Mouse (Mus musculus) ES-E14 (cell line): ENCODE measurements at regions not wholly inside any gene's neighbourhood (a gene's known extent, or its start where the extent isn't known, plus 50 kb on each side); places are given as distances from the start of the nearest gene placed in this dataset.

Experiments
- DNase-seq: peaks from one replicate; pipeline ENCODE4 v3.0.0-alpha.2; 2013; ENCODE audit warnings: low read depth, low spot score
- H3K27ac ChIP-seq: 2 replicates; pipeline ENCODE4 v1.5.1; 2012; ENCODE audit warnings: low read depth, mild to moderate bottlenecking, low read length, moderate library complexity, mixed read lengths; ENCODE audit not compliant: poor library complexity, insufficient read depth, severe bottlenecking
- H3K36me3 ChIP-seq: 2 replicates; pipeline ENCODE4 v1.6.1; 2012; ENCODE audit warnings: mild to moderate bottlenecking, low read length, moderate library complexity, mixed read lengths; ENCODE audit not compliant: control insufficient read depth, poor library complexity, insufficient read depth, severe bottlenecking
- H3K4me1 ChIP-seq, 2 experiments: fragments of 150-350 bp in 1 of 2; sonication (generic) in 1 of 2; 2 replicates each; pipeline ENCODE4 v1.6.1; 2012; ENCODE audit warnings: low read length in 2 of 2, mild to moderate bottlenecking in 1 of 2, mixed read lengths in 1 of 2; ENCODE audit not compliant: control insufficient read depth in 2 of 2, insufficient read depth in 2 of 2, poor library complexity in 1 of 2
- H3K4me3 ChIP-seq, 2 experiments: fragments of 150-350 bp in 1 of 2; sonication (generic) in 1 of 2; 2 replicates each; pipeline ENCODE4 v1.5.1; 2012; ENCODE audit warnings: low read length in 2 of 2, low read depth in 1 of 2, mild to moderate bottlenecking in 1 of 2, mixed read lengths in 1 of 2; ENCODE audit not compliant: insufficient read depth in 1 of 2, poor library complexity in 1 of 2, severe bottlenecking in 1 of 2
- H3K9ac ChIP-seq: 2 replicates; pipeline ENCODE4 v1.6.1; 2012; ENCODE audit warnings: low read depth, mild to moderate bottlenecking, low read length, mixed read lengths; ENCODE audit not compliant: poor library complexity, insufficient read depth, severe bottlenecking
- H3K9me3 ChIP-seq: fragments of 150-350 bp; sonication (generic); 2 replicates; pipeline ENCODE4 v1.6.1; 2012; ENCODE audit warnings: low read depth, mild to moderate bottlenecking, low read length; ENCODE audit not compliant: control insufficient read depth, insufficient read depth
- CHD2 ChIP-seq: IDR thresholded peaks from 2 replicates; pipeline ENCODE4 v1.6.1; 2014; ENCODE audit warnings: mild to moderate bottlenecking, low read depth, low read length, inconsistent platforms
- HCFC1 ChIP-seq: IDR thresholded peaks from 2 replicates; pipeline ENCODE4 v1.6.1; 2012; ENCODE audit warnings: low read length, inconsistent platforms, borderline replicate concordance; ENCODE audit not compliant: insufficient read depth
- MAFK ChIP-seq: IDR thresholded peaks from 2 replicates; pipeline ENCODE4 v1.6.1; 2014; ENCODE audit warnings: mild to moderate bottlenecking, low read depth, low read length, inconsistent platforms; ENCODE audit not compliant: insufficient read depth
- ZC3H11A ChIP-seq: IDR thresholded peaks from 2 replicates; pipeline ENCODE4 v1.6.1; 2012; ENCODE audit warnings: low read depth, mild to moderate bottlenecking, inconsistent platforms, low read length, borderline replicate concordance
- ZNF384 ChIP-seq: IDR thresholded peaks from 2 replicates; pipeline ENCODE4 v1.6.1; 2012; ENCODE audit warnings: low read depth, low read length, inconsistent platforms
- in situ Hi-C, 2 experiments: fragments of 600-800 bp; cut with MboI; formaldehyde crosslinking; loops; one replicate each; pipeline ENCODE4 v1.15.1; 2025; ENCODE audit warnings: low sequenced_read_pairs in 2 of 2, inconsistent platforms in 1 of 2; ENCODE audit not compliant: unreplicated experiment in 2 of 2

GRCm38 (mm10) chr9:87895526-87895925 is 164.5 kb upstream of the Tbx18 start:
- no peak overlapping the region for H3K4me3 ChIP-seq
- H3K36me3 ChIP-seq, result no peaks in the 10 kb centered on the region
- H3K27ac ChIP-seq, result no peak overlapping the region
- TF ChIP-seq ZNF384 (no peak), HCFC1 (no peak), CHD2 (no peak), MAFK (no peak), ZC3H11A (no peak)
- no peaks in the 10 kb centered on the region for H3K4me1 ChIP-seq
- no peak overlapping the region for H3K9ac ChIP-seq
- in situ Hi-C loops, result no loop called here
- no peaks in the 10 kb centered on the region for H3K9me3 ChIP-seq
- no peak for DNase-seq

DNA sequence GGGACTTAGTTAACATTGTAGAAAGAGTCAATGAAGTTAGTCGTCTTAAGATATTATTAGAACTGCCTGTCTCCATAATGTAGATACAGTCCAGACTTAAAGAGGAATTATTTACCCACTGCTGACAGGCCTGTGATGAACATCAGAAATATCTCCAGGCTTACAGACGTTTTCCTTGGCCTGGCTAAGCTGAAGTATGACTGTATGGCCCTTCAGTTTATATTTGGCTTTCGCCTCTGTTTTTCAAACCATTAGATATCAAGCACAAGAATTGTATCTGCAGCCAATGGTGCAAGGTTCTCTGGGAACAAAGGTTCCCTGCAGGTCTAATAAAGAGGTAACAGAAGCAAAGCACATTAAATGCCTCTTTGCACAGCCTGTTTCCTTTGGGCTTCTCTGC is 166.3 kb upstream of the Tbx18 start:
- no peak overlapping the region for H3K9ac ChIP-seq
- H3K9me3 ChIP-seq, result no peaks in the 10 kb centered on the region
- TF ChIP-seq ZC3H11A, result no peak
- TF ChIP-seq MAFK, result no peak
- no peak for TF ChIP-seq ZNF384
- TF ChIP-seq CHD2, result no peak
- no peak for TF ChIP-seq HCFC1
- H3K36me3 ChIP-seq, result no peaks in the 10 kb centered on the region
- no peak for DNase-seq
- no peak overlapping the region for H3K4me3 ChIP-seq
- in situ Hi-C loops, result no loop called here
- H3K4me1 ChIP-seq, result no peaks in the 10 kb centered on the region
- H3K27ac ChIP-seq, result no peak overlapping the region

GRCm38 (mm10) chr9:87899368-87899767 is 168.3 kb upstream of the Tbx18 start:
- no peaks in the 10 kb centered on the region for H3K4me1 ChIP-seq
- TF ChIP-seq MAFK, result no peak
- TF ChIP-seq ZNF384, result no peak
- no peak for TF ChIP-seq ZC3H11A
- TF ChIP-seq HCFC1, result no peak
- TF ChIP-seq CHD2, result no peak
- H3K27ac ChIP-seq, result no peak overlapping the region
- no peak for DNase-seq
- no peaks in the 10 kb centered on the region for H3K36me3 ChIP-seq
- no peak overlapping the region for H3K9ac ChIP-seq
- H3K4me3 ChIP-seq, result no peak overlapping the region
- no peaks in the 10 kb centered on the region for H3K9me3 ChIP-seq
- in situ Hi-C loops, result no loop called here

GRCm38 (mm10) chr9:87899800-87900199 is 168.7 kb upstream of the Tbx18 start:
- no peaks in the 10 kb centered on the region for H3K36me3 ChIP-seq
- no peak overlapping the region for H3K27ac ChIP-seq
- H3K4me3 ChIP-seq, result no peak overlapping the region
- no peaks in the 10 kb centered on the region for H3K9me3 ChIP-seq
- no peak for DNase-seq
- H3K9ac ChIP-seq, result no peak overlapping the region
- no peaks in the 10 kb centered on the region for H3K4me1 ChIP-seq
- TF ChIP-seq ZC3H11A (no peak), ZNF384 (no peak), CHD2 (no peak), MAFK (no peak), HCFC1 (no peak)
- in situ Hi-C loops, result no loop called here

GRCm38 (mm10) chr9:87921291-87921690 is 190.2 kb upstream of the Tbx18 start:
- in situ Hi-C loops, result no loop called here
- Histone ChIP-seq H3K4me1 (no peaks in the 10 kb centered on the region), H3K27ac (no peak overlapping the region), H3K9me3 (no peaks in the 10 kb centered on the region), H3K9ac (no peak overlapping the region), H3K4me3 (no peak overlapping the region), H3K36me3 (no peaks in the 10 kb centered on the region)
- no peak for TF ChIP-seq ZNF384
- TF ChIP-seq HCFC1, result no peak
- no peak for TF ChIP-seq CHD2
- no peak for TF ChIP-seq MAFK
- TF ChIP-seq ZC3H11A, result no peak
- DNase-seq, result no peak
